8 mouse cellular contexts compared by ENCODE assay signal in the genomic region with DNA sequence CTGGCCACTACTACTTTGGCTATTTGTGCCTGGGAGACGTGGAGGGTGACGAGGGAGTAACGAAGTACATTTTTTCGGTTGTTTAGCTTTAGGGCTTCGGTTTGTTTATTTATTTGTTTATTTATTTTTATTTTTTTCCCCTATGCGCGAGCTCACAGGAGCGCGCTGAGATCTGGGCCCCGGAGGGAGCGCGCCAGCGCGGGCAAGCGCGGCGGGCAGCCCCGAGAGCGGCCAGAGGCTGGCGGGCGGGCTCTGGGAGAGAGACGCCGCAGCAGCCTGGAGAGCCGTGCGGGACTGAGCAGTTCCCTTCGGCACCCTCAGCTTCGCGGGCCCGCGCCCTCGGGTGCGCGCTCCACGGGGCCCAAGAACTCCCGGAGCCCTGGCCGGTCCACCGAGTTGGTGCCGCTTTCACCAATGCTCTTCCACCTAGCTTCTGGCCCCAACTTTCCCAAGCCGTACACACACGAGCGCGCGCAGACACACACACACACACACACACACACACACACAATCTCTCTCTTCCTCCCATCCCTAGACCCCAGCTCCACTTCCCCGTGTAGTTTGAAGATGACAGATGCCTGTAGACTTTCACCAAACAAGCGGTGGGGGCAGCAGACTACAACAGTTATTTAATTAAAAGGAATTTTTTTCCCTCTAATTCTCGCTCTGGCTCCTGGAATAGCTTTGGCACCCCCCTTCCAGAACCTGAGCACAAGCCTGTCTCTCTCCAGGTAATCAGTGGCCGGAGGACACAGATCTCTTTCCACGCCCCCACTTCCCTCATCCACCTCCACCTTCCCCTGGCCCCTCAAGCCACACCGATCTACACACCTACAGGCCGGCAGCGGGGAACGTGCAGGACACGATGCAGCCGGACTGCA.
DNase-seq lines count a peak whose midpoint lies in the region; ATAC-seq and TF ChIP-seq lines count a peak whose summit lies in the region.

No protein-coding gene starts in this region.

- H3K9me3 ChIP-seq in heart, embryonic 14.5 days (ENCODE audit: control insufficient read depth, low read length), result no peaks in the 10 kb centered on the region
- no peaks in the 10 kb centered on the region for H3K9me3 ChIP-seq in lung, postnatal 0 days (ENCODE audit: low read length)

- H3K4me2 ChIP-seq in heart, embryonic 14.5 days (ENCODE audit: low read length), result peak overlapping the region; percentile 100
- H3K4me2 ChIP-seq in lung, postnatal 0 days (replicated peaks; ENCODE audit: low read depth, low read length), result peak overlapping the region; percentile 99

- H3K4me1 ChIP-seq in heart, embryonic 14.5 days (ENCODE audit: control insufficient read depth in 2 of 2, insufficient read depth in 2 of 2, low read length in 2 of 2), result peaks cover 8 to 14% of the 10 kb centered on the region in 2 experiments; a peak in 2 of 4 replicates
- peaks cover 20% of the 10 kb centered on the region; the same call in 1 of the 2 replicates for H3K4me1 ChIP-seq in lung, postnatal 0 days (ENCODE audit: insufficient read depth, low read depth, low read length)
- peaks cover 24% of the 10 kb centered on the region for H3K4me1 ChIP-seq in small intestine, adult 2 months (ENCODE audit: control insufficient read depth, insufficient read depth, insufficient read length, low read length)

- peak; percentile 1 for DNase-seq in thymus, postnatal 25 days
- DNase-seq in thymus, postnatal 36 days, result no peak
- DNase-seq in embryo, embryonic 10 days (ENCODE audit: low spot score), result peak; percentile 37
- peak; percentile 49 for DNase-seq in kidney, postnatal 10 days
- DNase-seq in lung, postnatal 0 days (ENCODE audit: low spot score), result no peak
- no peak for DNase-seq in thymus, adult 18-20 months

- H3K4me3 ChIP-seq in heart, embryonic 14.5 days (ENCODE audit: control insufficient read depth in 1 of 2, insufficient read depth in 1 of 2, low read depth in 1 of 2, low read length in 2 of 2), result peak overlapping the region; percentile 81 to 82
- peak overlapping the region; percentile 72 for H3K4me3 ChIP-seq in lung, postnatal 0 days (ENCODE audit: low read depth, low read length)
- H3K4me3 ChIP-seq in small intestine, adult 2 months (ENCODE audit: low read depth, low read length), result peak overlapping the region; percentile 98

- peaks cover 20% of the 10 kb centered on the region; the same call in 1 of the 2 replicates for H3K27me3 ChIP-seq in heart, embryonic 14.5 days (ENCODE audit: control insufficient read depth, insufficient read depth, low read length)
- H3K27me3 ChIP-seq in lung, postnatal 0 days (replicated peaks; ENCODE audit: insufficient read depth, low read length), result peaks cover 52% of the 10 kb centered on the region
- H3K27me3 ChIP-seq in small intestine, adult 2 months (ENCODE audit: control insufficient read depth, insufficient read depth, low read length), result peaks cover 50% of the 10 kb centered on the region

- under 1% methylated on average over 52 of the region's 54 CpGs for WGBS in heart, embryonic 14.5 days
- WGBS in lung, postnatal 0 days, result 1% methylated on average over 42 of the region's 54 CpGs
- WGBS in small intestine, adult 2 months, result 1% methylated on average over 54 of the region's 54 CpGs

- no peak for TF ChIP-seq POLR2A in small intestine, adult 2 months (IDR thresholded peaks at IDR 0.05; ENCODE audit: low read depth, low read length)

- no peak for TF ChIP-seq EP300 in lung, postnatal 0 days (IDR thresholded peaks at IDR 0.05)

- H3K36me3 ChIP-seq in heart, embryonic 14.5 days (ENCODE audit: control insufficient read depth, insufficient read depth, low read length), result no peaks in the 10 kb centered on the region
- H3K36me3 ChIP-seq in lung, postnatal 0 days (ENCODE audit: insufficient read depth, low read length), result no peaks in the 10 kb centered on the region
- no peaks in the 10 kb centered on the region for H3K36me3 ChIP-seq in small intestine, adult 2 months (ENCODE audit: control insufficient read depth, insufficient read depth, low read length)

- no peak for TF ChIP-seq CTCF in lung, postnatal 0 days (IDR thresholded peaks at IDR 0.05)
- TF ChIP-seq CTCF in small intestine, adult 2 months (IDR thresholded peaks at IDR 0.05; ENCODE audit: extremely low read depth, insufficient read length, insufficient replicate concordance, low read depth, low read length), result no peak

- H3K27ac ChIP-seq in heart, embryonic 14.5 days (replicated peaks in 1 of 2; ENCODE audit: control insufficient read depth in 1 of 2, insufficient read depth in 1 of 2, low read depth in 2 of 2, low read length in 2 of 2), result no peak overlapping the region
- H3K27ac ChIP-seq in lung, postnatal 0 days (ENCODE audit: low read length), result no peak overlapping the region
- H3K27ac ChIP-seq in small intestine, adult 2 months (ENCODE audit: insufficient read depth, low read depth, low read length), result no peak overlapping the region

- peak; percentile 20; the same call in 1 of the 2 replicates for ATAC-seq in heart, embryonic 14.5 days (ENCODE audit: insufficient number of reproducible peaks, insufficient read depth, low FRiP score, low read depth)
- ATAC-seq in lung, postnatal 0 days, result no peak

- peak overlapping the region; percentile 78 for H3K9ac ChIP-seq in heart, embryonic 14.5 days (ENCODE audit: low read length)
- no peak overlapping the region for H3K9ac ChIP-seq in lung, postnatal 0 days (replicated peaks; ENCODE audit: low read depth)

Comparison
In these comparisons a context has a peak if more than half of its experiments do, and no peak if none do; other contexts are left out.
1. DNase-seq: peak in thymus, postnatal 25 days (single experiment), embryo, embryonic 10 days (single experiment) and kidney, postnatal 10 days (single experiment); none in thymus, postnatal 36 days (0 of 2), lung, postnatal 0 days (single experiment) and thymus, adult 18-20 months (0 of 2).
2. Peak in every context shown above with its lines, with median percentiles within 50 percentile points of each other: H3K4me3 ChIP-seq.